Mouse (Mus musculus) liver, embryonic 14.5 days (tissue): ENCODE measurements around the gene Ddx43. TPM values are rescaled to one million over a fixed set of nuclear protein-coding genes. Genes with fewer than 3 reads are reported as not detected.

Experiments used
- ATAC-seq: fragments of 200-750 bp; cut with Nextera tagmentation; 2 replicates; pipeline ENCODE4 v1.8.0; 2017; ENCODE audit warnings: moderate number of reproducible peaks, mild to moderate bottlenecking, moderate library complexity; ENCODE audit not compliant: insufficient read depth
- DNase-seq, 3 experiments: peaks; one replicate each; pipeline ENCODE4 v3.0.0-alpha.2; 2012 to 2013; ENCODE audit warnings: low read depth in 3 of 3, low spot score in 3 of 3
- H3K27ac ChIP-seq: fragments of 300-500 bp; sonication (generic); 2 replicates; pipeline ENCODE4 v1.5.1; 2014; ENCODE audit warnings: moderate library complexity, mild to moderate bottlenecking, control low read depth, inconsistent platforms
- H3K27me3 ChIP-seq: fragments of 300-500 bp; sonication (generic); 2 replicates; pipeline ENCODE4 v1.6.1; 2014; ENCODE audit warnings: mild to moderate bottlenecking, low read length, moderate library complexity; ENCODE audit not compliant: control insufficient read depth, insufficient read depth
- H3K36me3 ChIP-seq: fragments of 300-500 bp; sonication (generic); replicated peaks from 2 replicates; pipeline ENCODE4 v1.6.1; 2014; ENCODE audit warnings: low read depth; ENCODE audit not compliant: control insufficient read depth, insufficient read depth
- H3K4me1 ChIP-seq, 2 experiments: fragments of 200-500 bp in 1 of 2; fragments of 300-500 bp in 1 of 2; sonication (generic) in 1 of 2; replicated peaks; 2 replicates each; pipeline ENCODE4 v1.6.1; 2012 to 2014; ENCODE audit warnings: antibody characterized with exemption in 1 of 2, inconsistent platforms in 1 of 2, low read length in 1 of 2; ENCODE audit not compliant: control insufficient read depth in 2 of 2, insufficient read depth in 2 of 2
- H3K4me2 ChIP-seq: fragments of 300-500 bp; sonication (generic); 2 replicates; pipeline ENCODE4 v1.6.1; 2014; ENCODE audit warnings: low read depth, mild to moderate bottlenecking, control low read depth, moderate library complexity
- H3K4me3 ChIP-seq, 2 experiments: fragments of 200-500 bp in 1 of 2; fragments of 300-500 bp in 1 of 2; sonication (generic) in 1 of 2; 2 replicates each; pipeline ENCODE4 v1.5.1; 2012 to 2014; ENCODE audit warnings: low read depth in 2 of 2, low read length in 2 of 2, mild to moderate bottlenecking in 2 of 2, control low read depth in 1 of 2, inconsistent platforms in 1 of 2, moderate library complexity in 1 of 2; ENCODE audit not compliant: insufficient read depth in 1 of 2
- H3K9ac ChIP-seq: fragments of 300-500 bp; sonication (generic); replicated peaks from 2 replicates; pipeline ENCODE4 v1.6.1; 2014; ENCODE audit warnings: mild to moderate bottlenecking, control low read depth, moderate library complexity
- H3K9me3 ChIP-seq: fragments of 300-500 bp; sonication (generic); 2 replicates; pipeline ENCODE4 v1.6.1; 2016; ENCODE audit warnings: low read length, mixed read lengths; ENCODE audit not compliant: control insufficient read depth
- CTCF ChIP-seq: IDR thresholded peaks from 2 replicates; pipeline ENCODE4 v1.5.1; 2016; ENCODE audit warnings: antibody characterized with exemption, low read depth, control low read depth
- EP300 ChIP-seq: IDR thresholded peaks from 2 replicates; pipeline ENCODE4 v1.6.1; 2016; ENCODE audit warnings: antibody characterized with exemption, low read depth
- WGBS: fragments of 180-500 bp; shearing (Covaris S2); extraction: QIAGEN DNeasy Blood & Tissue Kit; methylation state at CpG from one replicate; pipeline ENCODE4 v1.1.7; 2014; ENCODE audit not compliant: insufficient replicate concordance; 5-methylcytosine and 5-hydroxymethylcytosine counted together
- polyA plus RNA-seq, 2 experiments: library from polyadenylated mRNA; depleted of rRNA in 1 of 2; stranded (reverse) in 1 of 2; unstranded in 1 of 2; fragments of >200 nt; fragmentation: Nextera tagmentation in 1 of 2; extraction: Ambion mirVana in 1 of 2; gene quantifications; 2 replicates each; pipeline versions ENCODE4 v1.2.1 to v1.2.3; 2012 to 2014

Gene Ddx43
- polyA plus RNA-seq, 2 experiments = 0.02 TPM; not detected in 1

DNA sequence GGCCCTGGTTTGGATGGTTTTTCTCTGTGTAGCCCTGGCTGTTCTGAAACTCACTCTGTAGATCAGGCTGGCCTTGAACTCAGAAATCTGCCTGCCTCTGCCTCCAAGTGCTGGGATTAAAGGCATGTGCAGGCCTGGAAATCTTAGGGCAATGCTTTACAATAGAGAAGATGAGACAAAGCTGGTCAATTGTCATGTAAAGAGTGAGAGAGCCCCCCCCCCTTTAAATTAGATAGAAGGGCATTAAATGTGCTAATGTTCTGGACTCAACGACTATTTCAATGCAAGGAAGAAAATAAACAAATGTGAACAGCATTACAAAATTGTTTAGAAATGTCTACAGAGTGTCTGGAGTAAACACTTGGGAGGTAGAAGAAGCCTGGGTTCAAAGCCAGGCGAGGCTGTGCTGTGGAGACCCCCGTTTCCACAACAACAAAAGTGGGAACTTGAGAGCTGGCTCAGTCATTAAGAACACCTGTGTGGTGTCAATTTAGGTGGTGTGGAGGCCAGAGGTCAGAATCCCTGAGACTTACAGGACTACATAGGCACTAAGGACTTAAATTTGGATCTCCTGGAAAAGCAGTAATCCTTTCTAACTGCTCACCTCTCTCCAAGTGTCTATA is 26.8 kb upstream of the Ddx43 start:
- H3K4me1 ChIP-seq = no peaks in the 10 kb centered on the region
- H3K4me3 ChIP-seq = no peak overlapping the region
- H3K27ac ChIP-seq = no peak overlapping the region
- no peak overlapping the region for H3K9ac ChIP-seq
- H3K9me3 ChIP-seq = no peaks in the 10 kb centered on the region
- WGBS = 43% methylated on average over 3 of the region's 3 CpGs
- H3K27me3 ChIP-seq = no peaks in the 10 kb centered on the region
- TF ChIP-seq CTCF (no peak), EP300 (no peak)
- no peak overlapping the region for H3K4me2 ChIP-seq
- no peaks in the 10 kb centered on the region for H3K36me3 ChIP-seq
- DNase-seq = no peak
- ATAC-seq = no peak

DNA sequence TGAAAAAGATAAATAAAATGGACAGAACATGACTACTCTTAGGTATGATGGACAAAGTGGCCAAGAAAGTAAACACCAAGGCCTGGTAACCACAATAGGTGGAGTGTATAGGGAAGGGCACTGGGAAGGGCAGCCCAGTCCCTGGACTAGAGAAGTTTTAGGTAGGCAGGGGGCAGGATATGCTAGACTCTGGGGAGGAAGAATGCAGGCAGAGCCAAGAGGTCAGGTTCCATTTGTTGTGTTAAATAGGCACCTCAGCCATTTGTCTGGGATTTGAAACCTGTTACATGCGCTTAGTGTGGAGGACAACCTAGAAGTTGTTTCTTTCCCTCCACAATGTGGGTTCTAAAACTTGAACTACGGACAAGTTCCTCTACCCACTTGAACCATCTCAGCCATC is 26.2 kb upstream of the Ddx43 start:
- Histone ChIP-seq H3K27me3 (no peaks in the 10 kb centered on the region), H3K9me3 (no peaks in the 10 kb centered on the region), H3K9ac (no peak overlapping the region), H3K4me1 (no peaks in the 10 kb centered on the region), H3K4me3 (no peak overlapping the region), H3K27ac (no peak overlapping the region), H3K4me2 (no peak overlapping the region), H3K36me3 (no peaks in the 10 kb centered on the region)
- no peak for TF ChIP-seq CTCF
- TF ChIP-seq EP300 = no peak
- DNase-seq (no peak), ATAC-seq (no peak)
- 64% methylated on average over 2 of the region's 2 CpGs for WGBS

DNA sequence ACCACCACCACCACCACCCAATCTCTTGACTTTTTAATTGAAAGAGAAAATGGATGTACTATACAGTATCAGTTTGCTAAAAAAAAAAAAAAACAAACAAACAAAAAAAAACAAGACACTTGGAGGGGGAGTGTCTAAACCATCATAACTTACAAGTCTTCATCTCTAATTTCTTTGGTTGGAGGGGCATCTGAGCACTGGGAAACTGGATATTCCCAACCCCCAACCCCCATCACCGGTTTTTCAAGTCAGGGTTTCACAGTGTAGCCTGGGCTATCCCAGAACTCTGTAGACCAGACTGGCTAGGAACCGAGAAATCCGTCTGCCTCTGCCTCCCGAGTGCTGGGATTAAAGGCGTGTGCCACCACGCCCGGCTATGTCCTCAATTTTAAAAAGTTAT is 25.8 kb upstream of the Ddx43 start:
- Histone ChIP-seq H3K4me1 (no peaks in the 10 kb centered on the region), H3K9me3 (no peaks in the 10 kb centered on the region), H3K36me3 (no peaks in the 10 kb centered on the region), H3K27ac (no peak overlapping the region), H3K4me2 (no peak overlapping the region), H3K27me3 (no peaks in the 10 kb centered on the region), H3K9ac (no peak overlapping the region), H3K4me3 (no peak overlapping the region)
- no peak for ATAC-seq
- TF ChIP-seq CTCF (no peak), EP300 (no peak)
- 66% methylated on average over 7 of the region's 7 CpGs for WGBS
- DNase-seq = no peak

DNA sequence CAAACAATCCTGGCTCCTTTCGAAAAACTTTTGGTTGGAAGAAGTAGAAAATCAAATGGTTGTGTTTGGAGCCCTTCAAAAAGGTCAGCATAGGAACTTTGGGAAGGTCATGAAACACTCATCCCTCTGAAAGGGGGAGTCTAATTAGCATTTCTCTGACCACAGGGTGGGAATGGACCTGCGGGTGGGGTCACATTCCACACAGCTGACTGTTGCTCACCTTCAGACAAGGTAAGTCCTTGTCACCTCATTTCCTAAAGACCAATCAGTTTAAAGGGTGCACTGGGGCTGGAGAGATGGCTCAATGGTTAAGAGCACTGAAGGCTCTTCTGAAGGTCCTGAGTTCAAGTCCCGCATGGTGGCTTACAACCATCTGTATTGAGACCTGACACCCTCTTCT is 24.1 kb upstream of the Ddx43 start:
- H3K9ac ChIP-seq = no peak overlapping the region
- no peaks in the 10 kb centered on the region for H3K36me3 ChIP-seq
- DNase-seq (no peak), ATAC-seq (no peak)
- no peaks in the 10 kb centered on the region for H3K27me3 ChIP-seq
- no peak overlapping the region for H3K27ac ChIP-seq
- WGBS = 74% methylated on average over 3 of the region's 3 CpGs
- no peaks in the 10 kb centered on the region for H3K9me3 ChIP-seq
- H3K4me3 ChIP-seq = no peak overlapping the region
- no peak overlapping the region for H3K4me2 ChIP-seq
- no peaks in the 10 kb centered on the region for H3K4me1 ChIP-seq
- no peak for TF ChIP-seq CTCF
- TF ChIP-seq EP300 = no peak

DNA sequence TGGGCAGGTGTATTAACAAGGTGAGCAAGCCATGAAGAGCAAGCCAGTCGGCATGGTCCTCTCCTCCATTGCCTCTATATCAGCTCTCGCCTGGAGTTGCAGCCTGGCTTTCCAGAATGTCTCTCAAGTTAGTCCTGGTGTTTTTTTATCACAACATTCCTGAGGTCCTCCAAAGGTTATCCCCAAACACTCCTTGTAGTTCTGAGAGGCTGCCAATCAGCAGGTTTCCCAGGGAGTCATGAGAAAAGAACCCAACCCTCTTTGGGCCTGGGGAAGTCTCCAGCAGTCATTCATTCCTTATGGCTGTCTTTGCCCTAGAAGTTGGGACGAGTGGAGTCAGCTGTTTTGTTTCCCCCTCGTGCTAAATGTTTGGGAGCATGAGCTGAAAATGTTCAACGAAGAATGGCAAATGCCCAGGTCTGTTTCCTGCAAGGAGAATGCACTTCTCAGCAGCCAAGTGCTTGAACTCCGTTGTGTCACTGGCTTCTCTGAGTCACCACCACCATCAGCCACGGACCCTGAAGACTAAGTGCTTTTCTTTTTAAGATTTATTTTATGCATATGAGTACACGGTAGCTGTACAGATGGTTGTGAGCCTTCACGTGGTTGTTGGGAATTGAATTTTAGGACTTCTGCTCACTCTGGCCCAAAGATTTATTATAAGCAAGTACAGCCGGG is 22.6 kb upstream of the Ddx43 start:
- ATAC-seq (no peak), DNase-seq (no peak)

More for the DNA sequence above, 22.6 kb upstream of the Ddx43 start:
- Histone ChIP-seq H3K4me2 (no peak overlapping the region), H3K4me1 (no peaks in the 10 kb centered on the region), H3K9ac (no peak overlapping the region), H3K4me3 (no peak overlapping the region), H3K27me3 (peaks cover 2% of the 10 kb centered on the region; the same call in 1 of the 2 replicates), H3K27ac (no peak overlapping the region), H3K9me3 (no peaks in the 10 kb centered on the region), H3K36me3 (no peaks in the 10 kb centered on the region)
- WGBS = 57% methylated on average over 10 of the region's 10 CpGs
- TF ChIP-seq EP300 (no peak), CTCF (no peak)
